Mouse (Mus musculus) G1E (cell line): ENCODE results near the gene Cdcp2.

Experiments used
- CTCF ChIP-seq: IDR thresholded peaks from 2 replicates; pipeline ENCODE4 v1.5.1; 2012; ENCODE audit warnings: low read depth, low read length, inconsistent platforms, mixed read lengths
- GATA1 ChIP-seq: IDR thresholded peaks from 2 replicates; pipeline ENCODE4 v1.6.1; 2012; ENCODE audit warnings: borderline replicate concordance, low read length, inconsistent platforms, mixed read lengths
- TAL1 ChIP-seq: conservative IDR thresholded peaks from 2 replicates; pipeline ENCODE4 v1.6.1; 2012; ENCODE audit warnings: low read depth, low read length, inconsistent platforms, mixed read lengths

- TF ChIP-seq CTCF (no peak), GATA1 (no peak), TAL1 (no peak)
Measured at GRCm38 (mm10) chr4:107139836-107140631, 43.3 kb downstream of the Cdcp2 start.
